Mouse (Mus musculus) E14TG2a.4 (cell line): ENCODE measurements at regions not wholly inside any gene's neighbourhood (a gene's known extent, or its start where the extent isn't known, plus 50 kb on each side); places are given as distances from the start of the nearest gene placed in this dataset.
"Not testable (repeated sequence)": the region's sequence is repeated elsewhere in the genome, so short reads cannot be mapped to it uniquely, and the experiment has no call there.

Experiments
- CTCF ChIP-seq: conservative IDR thresholded peaks from 2 replicates; pipeline ENCODE4 v1.5.1; 2014; ENCODE audit warnings: low read length
- POU5F1 ChIP-seq: IDR thresholded peaks from 2 replicates; pipeline ENCODE4 v1.6.1; 2014; ENCODE audit warnings: low read length, borderline replicate concordance

- TF ChIP-seq CTCF, result 0 out of 2 replicates have a peak, but pooled peaks have one; percentile 12
- not testable (repeated sequence) for TF ChIP-seq POU5F1
Observed at GRCm38 (mm10) chr3:11212921-11213648, 877.6 kb upstream of the Gm38303 start.
